Mouse (Mus musculus) lung, adult 2 months (tissue): ENCODE data around the gene Tnfsf12.

Experiments used
- CTCF ChIP-seq: fragments of 200-500 bp; IDR thresholded peaks from 2 replicates; pipeline ENCODE4 v1.5.1; 2011; ENCODE audit warnings: mild to moderate bottlenecking, low read length, control low read depth; ENCODE audit not compliant: insufficient read depth
- POLR2A ChIP-seq: fragments of 200-500 bp; IDR thresholded peaks from 2 replicates; pipeline ENCODE4 v1.6.1; 2011; ENCODE audit warnings: low read depth, mild to moderate bottlenecking, control low read depth, low read length, borderline replicate concordance; ENCODE audit errors: extremely low read depth

GRCm38 (mm10) chr11:69656617-69657461 lies 38.8 kb downstream of the Tnfsf12 start:
- TF ChIP-seq POLR2A (no peak), CTCF (peak; percentile 68)
